Mouse (Mus musculus) forebrain, embryonic 16.5 days (tissue): ENCODE results near the gene Ttc26. TPM values are rescaled to one million over a fixed set of nuclear protein-coding genes. Genes with fewer than 3 reads are reported as not detected.
A peak's percentile ranks its signal among the peaks of the same experiment; 100 is the strongest.

ENCODE experiments used
- ATAC-seq: fragments of 200-750 bp; cut with Nextera tagmentation; 2 replicates; pipeline ENCODE4 v1.8.0; 2017; ENCODE audit warnings: mild to moderate bottlenecking, moderate library complexity
- H3K27ac ChIP-seq: fragments of 300-500 bp; sonication (generic); 2 replicates; pipeline ENCODE4 v1.5.1; 2014; ENCODE audit warnings: low read length, control low read depth
- H3K27me3 ChIP-seq: fragments of 300-500 bp; sonication (generic); replicated peaks from 2 replicates; pipeline ENCODE4 v1.6.1; 2014; ENCODE audit warnings: low read length; ENCODE audit not compliant: control insufficient read depth, insufficient read depth
- H3K36me3 ChIP-seq: fragments of 300-500 bp; sonication (generic); 2 replicates; pipeline ENCODE4 v1.6.1; 2014; ENCODE audit not compliant: control insufficient read depth, insufficient read depth
- H3K4me1 ChIP-seq: fragments of 300-500 bp; sonication (generic); replicated peaks from 2 replicates; pipeline ENCODE4 v1.6.1; 2014; ENCODE audit warnings: low read length; ENCODE audit not compliant: control insufficient read depth, insufficient read depth
- H3K4me2 ChIP-seq: fragments of 300-500 bp; sonication (generic); 2 replicates; pipeline ENCODE4 v1.6.1; 2014; ENCODE audit warnings: mild to moderate bottlenecking, low read length, control low read depth
- H3K4me3 ChIP-seq: fragments of 300-500 bp; sonication (generic); replicated peaks from 2 replicates; pipeline ENCODE4 v1.5.1; 2014; ENCODE audit warnings: mild to moderate bottlenecking, low read length, control low read depth
- H3K9ac ChIP-seq: fragments of 300-500 bp; sonication (generic); replicated peaks from 2 replicates; pipeline ENCODE4 v1.6.1; 2014; ENCODE audit warnings: low read depth, low read length, control low read depth
- H3K9me3 ChIP-seq: fragments of 300-500 bp; sonication (generic); 2 replicates; pipeline ENCODE4 v1.6.1; 2016; ENCODE audit warnings: low read length; ENCODE audit not compliant: control insufficient read depth
- WGBS: fragments of 180-500 bp; shearing (Covaris S2); extraction: QIAGEN DNeasy Blood & Tissue Kit; methylation state at CpG from one replicate; pipeline ENCODE4 v1.1.7; 2014; 5-methylcytosine and 5-hydroxymethylcytosine counted together
- polyA plus RNA-seq: library from polyadenylated mRNA; unstranded; fragments of >200 nt; fragmentation: Nextera tagmentation; extraction: Ambion mirVana; gene quantifications from 2 replicates; pipeline ENCODE4 v1.2.1, GENCODE M21; 2015

The Ttc26 gene
- polyA plus RNA-seq, 1 experiment from 2014 or later, result 7.8 TPM

- Histone ChIP-seq H3K9me3 (no peaks in the 10 kb centered on the region), H3K4me1 (no peaks in the 10 kb centered on the region), H3K4me2 (no peak overlapping the region), H3K27me3 (peaks cover 13% of the 10 kb centered on the region), H3K9ac (no peak overlapping the region), H3K36me3 (no peaks in the 10 kb centered on the region), H3K27ac (no peak overlapping the region), H3K4me3 (no peak overlapping the region)
- 52% methylated on average over 7 of the region's 7 CpGs for WGBS
- no peak for ATAC-seq
These were observed 35.5 kb upstream of the Ttc26 start for GRCm38 (mm10) chr6:38345796-38346195.

- H3K27ac ChIP-seq, result no peak overlapping the region
- H3K9me3 ChIP-seq, result no peaks in the 10 kb centered on the region
- no peak overlapping the region for H3K4me2 ChIP-seq
- H3K9ac ChIP-seq, result no peak overlapping the region
- WGBS, result 83% methylated on average over 5 of the region's 5 CpGs
- H3K4me1 ChIP-seq, result no peaks in the 10 kb centered on the region
- no peaks in the 10 kb centered on the region for H3K36me3 ChIP-seq
- H3K4me3 ChIP-seq, result no peak overlapping the region
- no peak for ATAC-seq
- H3K27me3 ChIP-seq, result peaks cover 26% of the 10 kb centered on the region
These were observed 33.4 kb upstream of the Ttc26 start for GRCm38 (mm10) chr6:38347875-38348274.

GRCm38 (mm10) chr6:38348811-38349453 is 32.3 kb upstream of the Ttc26 start:
- peaks cover 4% of the 10 kb centered on the region; the same call in 1 of the 2 replicates for H3K4me1 ChIP-seq
- H3K27ac ChIP-seq, result no peak overlapping the region
- WGBS, result 91% methylated on average over 6 of the region's 6 CpGs
- no peak overlapping the region for H3K4me3 ChIP-seq
- H3K9ac ChIP-seq, result no peak overlapping the region
- no peaks in the 10 kb centered on the region for H3K36me3 ChIP-seq
- ATAC-seq, result no peak
- H3K9me3 ChIP-seq, result no peaks in the 10 kb centered on the region
- peaks cover 26% of the 10 kb centered on the region for H3K27me3 ChIP-seq
- H3K4me2 ChIP-seq, result no peak overlapping the region

GRCm38 (mm10) chr6:38349806-38350205 is 31.5 kb upstream of the Ttc26 start:
- H3K9me3 ChIP-seq, result no peaks in the 10 kb centered on the region
- no peak overlapping the region for H3K4me2 ChIP-seq
- no peak overlapping the region for H3K9ac ChIP-seq
- H3K27ac ChIP-seq, result no peak overlapping the region
- WGBS, result 81% methylated on average over 9 of the region's 9 CpGs
- H3K27me3 ChIP-seq, result peaks cover 34% of the 10 kb centered on the region
- no peak overlapping the region for H3K4me3 ChIP-seq
- H3K4me1 ChIP-seq, result peaks cover 10% of the 10 kb centered on the region
- no peak for ATAC-seq
- H3K36me3 ChIP-seq, result no peaks in the 10 kb centered on the region

GRCm38 (mm10) chr6:38351930-38352329 is 29.3 kb upstream of the Ttc26 start:
- H3K4me1 ChIP-seq, result peaks cover 10% of the 10 kb centered on the region
- ATAC-seq, result no peak
- H3K36me3 ChIP-seq, result no peaks in the 10 kb centered on the region
- H3K9me3 ChIP-seq, result no peaks in the 10 kb centered on the region
- H3K27ac ChIP-seq, result no peak overlapping the region
- no peak overlapping the region for H3K4me3 ChIP-seq
- H3K9ac ChIP-seq, result no peak overlapping the region
- WGBS, result 47% methylated on average over 4 of the region's 4 CpGs
- peaks cover 44% of the 10 kb centered on the region for H3K27me3 ChIP-seq
- no peak overlapping the region for H3K4me2 ChIP-seq

GRCm38 (mm10) chr6:38352451-38352850 is 28.8 kb upstream of the Ttc26 start:
- WGBS, result 9% methylated on average over 10 of the region's 10 CpGs
- H3K9me3 ChIP-seq, result no peaks in the 10 kb centered on the region
- H3K4me1 ChIP-seq, result peaks cover 10% of the 10 kb centered on the region
- peaks cover 48% of the 10 kb centered on the region for H3K27me3 ChIP-seq
- H3K4me3 ChIP-seq, result no peak overlapping the region
- no peak overlapping the region for H3K27ac ChIP-seq
- H3K9ac ChIP-seq, result no peak overlapping the region
- ATAC-seq, result no peak
- H3K36me3 ChIP-seq, result no peaks in the 10 kb centered on the region
- no peak overlapping the region for H3K4me2 ChIP-seq

- H3K4me2 ChIP-seq, result no peak overlapping the region
- H3K9me3 ChIP-seq, result no peaks in the 10 kb centered on the region
- H3K36me3 ChIP-seq, result no peaks in the 10 kb centered on the region
- H3K4me1 ChIP-seq, result peaks cover 10% of the 10 kb centered on the region
- H3K9ac ChIP-seq, result no peak overlapping the region
- no peak overlapping the region for H3K27ac ChIP-seq
- peaks cover 51% of the 10 kb centered on the region for H3K27me3 ChIP-seq
- 3% methylated on average over 13 of the region's 13 CpGs for WGBS
- no peak for ATAC-seq
- no peak overlapping the region; the same call in 1 of the 2 replicates for H3K4me3 ChIP-seq
These were observed 28.1 kb upstream of the Ttc26 start for GRCm38 (mm10) chr6:38353181-38353580.

GRCm38 (mm10) chr6:38353811-38354722 is 27.2 kb upstream of the Ttc26 start, which contains the start of gene Zc3hav1:
TSS of gene Zc3hav1 (minus strand) at chr6:38354603.
- WGBS, result under 1% methylated on average over 87 of the region's 87 CpGs
- ATAC-seq, result peak; percentile 73
- Histone ChIP-seq H3K4me3 (peak within 1 kb of the TSS; percentile 51), H3K9me3 (no peaks in the 10 kb centered on the region), H3K4me1 (peaks cover 10% of the 10 kb centered on the region), H3K36me3 (no peaks in the 10 kb centered on the region), H3K9ac (peak within 1 kb of the TSS; percentile 30), H3K27me3 (peaks cover 53% of the 10 kb centered on the region), H3K27ac (no peak within 1 kb of the TSS), H3K4me2 (peak within 1 kb of the TSS; percentile 59)

GRCm38 (mm10) chr6:38354723-38355353 is 26.4 kb upstream of the Ttc26 start:
- H3K4me1 ChIP-seq, result peaks cover 10% of the 10 kb centered on the region
- H3K27me3 ChIP-seq, result peaks cover 48% of the 10 kb centered on the region
- peak overlapping the region; percentile 59 for H3K4me2 ChIP-seq
- no peak overlapping the region for H3K9ac ChIP-seq
- peak overlapping the region; percentile 51 for H3K4me3 ChIP-seq
- no peaks in the 10 kb centered on the region for H3K9me3 ChIP-seq
- ATAC-seq, result no peak
- H3K27ac ChIP-seq, result no peak overlapping the region
- 2% methylated on average over 20 of the region's 20 CpGs for WGBS
- H3K36me3 ChIP-seq, result no peaks in the 10 kb centered on the region
